Mouse (Mus musculus): Measurements from ENCODE around the gene Vmn1r231. TPM values are rescaled to one million over a fixed set of nuclear protein-coding genes. Genes with fewer than 3 reads are reported as not detected.

Vmn1r231 gene
- polyA plus RNA-seq, 1 experiment from 2014 or later = not detected

Other genes starting within 250 kb of the Vmn1r231 start
- not detected in 2 replicates for gene Vmn1r226, start 222.2 kb downstream of the Vmn1r231 start, polyA plus RNA-seq (2014; fragmentation: Nextera tagmentation; extraction: Ambion mirVana)
- gene Vmn1r227, start 175.2 kb downstream of the Vmn1r231 start, polyA plus RNA-seq (2014; fragmentation: Nextera tagmentation; extraction: Ambion mirVana) = not detected in 2 replicates
- not detected in 2 replicates for gene Vmn1r228, start 118.9 kb downstream of the Vmn1r231 start, polyA plus RNA-seq (2014; fragmentation: Nextera tagmentation; extraction: Ambion mirVana)
- gene Vmn1r229, start 93.5 kb downstream of the Vmn1r231 start, polyA plus RNA-seq (2014; fragmentation: Nextera tagmentation; extraction: Ambion mirVana) = not detected in 2 replicates
- not detected in 2 replicates for gene Vmn1r230, start 64.6 kb downstream of the Vmn1r231 start, polyA plus RNA-seq (2014; fragmentation: Nextera tagmentation; extraction: Ambion mirVana)
- gene Vmn1r232, start 14.6 kb upstream of the Vmn1r231 start, polyA plus RNA-seq (2014; fragmentation: Nextera tagmentation; extraction: Ambion mirVana) = not detected in 2 replicates
- gene Ppp2r1a, start 40.2 kb upstream of the Vmn1r231 start, polyA plus RNA-seq (2014; fragmentation: Nextera tagmentation; extraction: Ambion mirVana) = 369 and 372 TPM in 2 replicates
- not detected in 2 replicates for gene Vmn1r233, start 91.4 kb upstream of the Vmn1r231 start, polyA plus RNA-seq (2014; fragmentation: Nextera tagmentation; extraction: Ambion mirVana)
- 10.2 and 13.3 TPM in 2 replicates for gene Zfp160, start 103.8 kb upstream of the Vmn1r231 start, polyA plus RNA-seq (2014; fragmentation: Nextera tagmentation; extraction: Ambion mirVana)